Mouse (Mus musculus) heart, embryonic 11.5 days (tissue): ENCODE results near the gene Steap3. TPM values are rescaled to one million over a fixed set of nuclear protein-coding genes. Genes with fewer than 3 reads are reported as not detected.

Experiments
- ATAC-seq: fragments of 200-750 bp; cut with Nextera tagmentation; replicated peaks from 2 replicates; pipeline ENCODE4 v1.8.0; 2017; ENCODE audit warnings: moderate library complexity; ENCODE audit not compliant: insufficient number of reproducible peaks, low FRiP score, low TSS enrichment
- H3K27ac ChIP-seq: fragments of 300-500 bp; sonication (generic); 2 replicates; pipeline ENCODE4 v1.5.1; 2014; ENCODE audit warnings: mild to moderate bottlenecking, low read depth, low read length
- H3K27me3 ChIP-seq: fragments of 300-500 bp; sonication (generic); 2 replicates; pipeline ENCODE4 v1.6.1; 2014; ENCODE audit warnings: mild to moderate bottlenecking, low read length, mixed read lengths; ENCODE audit not compliant: control insufficient read depth, insufficient read depth
- H3K36me3 ChIP-seq: fragments of 300-500 bp; sonication (generic); 2 replicates; pipeline ENCODE4 v1.6.1; 2014; ENCODE audit warnings: mild to moderate bottlenecking, low read length, moderate library complexity, mixed read lengths; ENCODE audit not compliant: control insufficient read depth, insufficient read depth
- H3K4me1 ChIP-seq: fragments of 300-500 bp; sonication (generic); 2 replicates; pipeline ENCODE4 v1.6.1; 2014; ENCODE audit warnings: low read length; ENCODE audit not compliant: control insufficient read depth, insufficient read depth
- H3K4me2 ChIP-seq: fragments of 300-500 bp; sonication (generic); 2 replicates; pipeline ENCODE4 v1.6.1; 2014; ENCODE audit warnings: mild to moderate bottlenecking, moderate library complexity
- H3K4me3 ChIP-seq: fragments of 300-500 bp; sonication (generic); 2 replicates; pipeline ENCODE4 v1.5.1; 2014; ENCODE audit warnings: low read depth, low read length
- H3K9ac ChIP-seq: fragments of 300-500 bp; sonication (generic); 2 replicates; pipeline ENCODE4 v1.6.1; 2014; ENCODE audit warnings: mild to moderate bottlenecking, low read depth, low read length, moderate library complexity
- H3K9me3 ChIP-seq: fragments of 300-500 bp; sonication (generic); replicated peaks from 2 replicates; pipeline ENCODE4 v1.6.1; 2016; ENCODE audit warnings: low read length; ENCODE audit not compliant: control insufficient read depth
- WGBS: fragments of 180-500 bp; shearing (Covaris S2); extraction: QIAGEN DNeasy Blood & Tissue Kit; methylation state at CpG from one replicate; pipeline ENCODE4 v1.1.7; 2014; ENCODE audit not compliant: insufficient replicate concordance; 5-methylcytosine and 5-hydroxymethylcytosine counted together
- polyA plus RNA-seq: library from polyadenylated mRNA; unstranded; fragments of >200 nt; fragmentation: Nextera tagmentation; extraction: Ambion mirVana; gene quantifications from 2 replicates; pipeline ENCODE4 v1.2.1, GENCODE M21; 2014

Steap3 gene
- polyA plus RNA-seq, 1 experiment from 2014 or later: 18.6 TPM

DNA sequence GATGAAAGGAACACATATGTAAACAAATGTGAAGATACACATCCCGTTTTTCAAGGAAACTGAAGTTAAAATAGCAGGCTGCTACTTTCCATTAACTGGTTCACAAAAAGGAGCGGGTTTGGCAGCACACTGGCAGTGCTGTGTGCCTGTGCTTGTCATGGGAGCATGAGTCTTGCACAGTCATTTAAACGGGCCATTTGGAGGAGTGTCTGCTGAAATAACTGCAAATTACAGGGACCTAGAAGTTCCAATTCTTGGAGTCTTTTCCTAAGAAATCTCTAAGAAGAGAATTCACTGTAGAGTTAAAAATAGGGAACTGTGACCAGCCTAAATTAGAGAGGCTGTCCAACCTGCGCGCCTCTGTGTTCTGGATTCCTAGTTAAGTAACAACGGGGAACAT is 81.6 kb downstream of the Steap3 start:
- H3K27ac ChIP-seq: no peak overlapping the region
- no peak for ATAC-seq
- H3K9ac ChIP-seq: no peak overlapping the region
- H3K4me1 ChIP-seq: no peaks in the 10 kb centered on the region
- no peaks in the 10 kb centered on the region for H3K36me3 ChIP-seq
- no peaks in the 10 kb centered on the region; the same call in 1 of the 2 replicates for H3K9me3 ChIP-seq
- no peaks in the 10 kb centered on the region for H3K27me3 ChIP-seq
- no peak overlapping the region for H3K4me3 ChIP-seq
- WGBS: 77% methylated on average over 6 of the region's 6 CpGs
- H3K4me2 ChIP-seq: no peak overlapping the region

GRCm38 (mm10) chr1:120190300-120190699 is 82.2 kb downstream of the Steap3 start:
- no peak overlapping the region for H3K4me2 ChIP-seq
- H3K27ac ChIP-seq: no peak overlapping the region
- WGBS: 86% methylated on average over 2 of the region's 2 CpGs
- no peak overlapping the region for H3K9ac ChIP-seq
- H3K4me1 ChIP-seq: no peaks in the 10 kb centered on the region
- no peak for ATAC-seq
- H3K36me3 ChIP-seq: no peaks in the 10 kb centered on the region
- no peak overlapping the region for H3K4me3 ChIP-seq
- H3K9me3 ChIP-seq: no peaks in the 10 kb centered on the region; the same call in 1 of the 2 replicates
- no peaks in the 10 kb centered on the region for H3K27me3 ChIP-seq

GRCm38 (mm10) chr1:120189206-120189605 is 83.3 kb downstream of the Steap3 start:
- ATAC-seq: no peak
- no peaks in the 10 kb centered on the region for H3K36me3 ChIP-seq
- H3K4me2 ChIP-seq: no peak overlapping the region
- no peaks in the 10 kb centered on the region; the same call in 1 of the 2 replicates for H3K9me3 ChIP-seq
- no peak overlapping the region for H3K27ac ChIP-seq
- 90% methylated on average over 6 of the region's 6 CpGs for WGBS
- no peak overlapping the region for H3K9ac ChIP-seq
- H3K4me3 ChIP-seq: no peak overlapping the region
- no peaks in the 10 kb centered on the region for H3K4me1 ChIP-seq
- no peaks in the 10 kb centered on the region for H3K27me3 ChIP-seq

GRCm38 (mm10) chr1:120187059-120187458 is 85.4 kb downstream of the Steap3 start:
- no peaks in the 10 kb centered on the region for H3K36me3 ChIP-seq
- WGBS: 65% methylated on average over 7 of the region's 7 CpGs
- no peaks in the 10 kb centered on the region for H3K27me3 ChIP-seq
- H3K9ac ChIP-seq: no peak overlapping the region
- no peaks in the 10 kb centered on the region for H3K4me1 ChIP-seq
- no peak overlapping the region for H3K4me3 ChIP-seq
- H3K9me3 ChIP-seq: no peaks in the 10 kb centered on the region; the same call in 1 of the 2 replicates
- ATAC-seq: no peak
- no peak overlapping the region for H3K27ac ChIP-seq
- H3K4me2 ChIP-seq: no peak overlapping the region

DNA sequence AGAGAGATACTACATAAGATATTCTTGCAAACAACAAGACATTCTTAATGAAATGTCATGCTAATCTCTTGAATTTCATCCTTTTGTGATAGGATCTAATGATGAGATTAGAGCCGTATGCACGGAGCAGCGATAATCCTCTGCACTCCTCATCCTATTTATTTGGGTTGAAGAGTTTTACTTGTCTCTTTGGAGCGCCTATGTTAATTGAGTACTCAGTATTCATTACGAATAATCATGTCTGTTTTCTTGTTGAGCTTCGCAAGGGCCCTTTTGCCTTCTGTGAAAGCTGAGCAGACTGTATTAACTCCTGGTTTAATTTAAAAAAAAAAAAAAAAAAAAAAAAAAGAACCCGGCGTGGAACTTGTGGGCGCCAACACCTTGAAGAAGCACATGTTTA is 85.8 kb downstream of the Steap3 start:
- no peaks in the 10 kb centered on the region for H3K4me1 ChIP-seq

GRCm38 (mm10) chr1:120186204-120186603 is 86.3 kb downstream of the Steap3 start:
- no peak overlapping the region for H3K27ac ChIP-seq
- H3K36me3 ChIP-seq: no peaks in the 10 kb centered on the region
- no peak overlapping the region for H3K9ac ChIP-seq
- 39% methylated on average over 6 of the region's 6 CpGs for WGBS
- H3K27me3 ChIP-seq: no peaks in the 10 kb centered on the region
- no peaks in the 10 kb centered on the region; the same call in 1 of the 2 replicates for H3K9me3 ChIP-seq
- no peak for ATAC-seq
- H3K4me3 ChIP-seq: no peak overlapping the region
- H3K4me2 ChIP-seq: no peak overlapping the region
- H3K4me1 ChIP-seq: no peaks in the 10 kb centered on the region

More for the DNA sequence above, 85.8 kb downstream of the Steap3 start:
- Histone ChIP-seq H3K4me2 (no peak overlapping the region), H3K4me3 (no peak overlapping the region), H3K9me3 (no peaks in the 10 kb centered on the region; the same call in 1 of the 2 replicates), H3K27me3 (no peaks in the 10 kb centered on the region), H3K36me3 (no peaks in the 10 kb centered on the region), H3K9ac (no peak overlapping the region), H3K27ac (no peak overlapping the region)
- ATAC-seq: no peak
- 56% methylated on average over 9 of the region's 9 CpGs for WGBS

DNA sequence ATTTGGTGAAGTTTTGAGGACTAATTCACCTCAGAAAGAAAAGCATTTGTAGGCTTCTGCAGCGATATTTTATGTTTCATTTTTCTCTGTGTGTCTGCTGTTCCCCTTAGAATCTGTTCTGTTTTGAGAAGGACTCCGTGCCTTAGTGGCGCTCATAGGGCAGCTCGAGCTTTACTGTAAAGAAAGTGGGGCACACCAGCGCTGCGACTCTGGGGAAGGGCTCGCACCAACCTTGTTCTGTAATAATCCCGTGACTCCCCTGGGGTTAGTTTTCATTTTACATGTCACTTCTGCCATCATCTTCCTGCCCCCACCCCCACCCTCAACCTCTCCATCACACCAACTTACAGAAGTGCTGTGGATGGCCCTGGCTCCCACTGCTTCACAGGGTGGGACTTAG is 95.4 kb downstream of the Steap3 start:
- 84% methylated on average over 8 of the region's 8 CpGs for WGBS
- ATAC-seq: no peak
- H3K27ac ChIP-seq: no peak overlapping the region
- H3K9me3 ChIP-seq: no peaks in the 10 kb centered on the region
- no peaks in the 10 kb centered on the region for H3K36me3 ChIP-seq
- no peaks in the 10 kb centered on the region for H3K27me3 ChIP-seq
- peaks cover 11% of the 10 kb centered on the region for H3K4me1 ChIP-seq
- H3K4me2 ChIP-seq: no peak overlapping the region
- H3K4me3 ChIP-seq: no peak overlapping the region
- H3K9ac ChIP-seq: no peak overlapping the region

GRCm38 (mm10) chr1:120176313-120176712 is 96.2 kb downstream of the Steap3 start:
- Histone ChIP-seq H3K27ac (no peak overlapping the region), H3K9ac (no peak overlapping the region), H3K4me3 (no peak overlapping the region), H3K27me3 (no peaks in the 10 kb centered on the region), H3K4me1 (peaks cover 11% of the 10 kb centered on the region), H3K9me3 (no peaks in the 10 kb centered on the region), H3K4me2 (peak overlapping the region; percentile 52), H3K36me3 (no peaks in the 10 kb centered on the region)
- peak; percentile 70 for ATAC-seq
- 5% methylated on average over 14 of the region's 14 CpGs for WGBS

GRCm38 (mm10) chr1:120174991-120175390 is 97.5 kb downstream of the Steap3 start:
- Histone ChIP-seq H3K9ac (no peak overlapping the region), H3K27me3 (no peaks in the 10 kb centered on the region), H3K27ac (no peak overlapping the region), H3K4me3 (no peak overlapping the region), H3K36me3 (no peaks in the 10 kb centered on the region), H3K9me3 (no peaks in the 10 kb centered on the region), H3K4me2 (no peak overlapping the region), H3K4me1 (peaks cover 11% of the 10 kb centered on the region)
- no peak for ATAC-seq
- 78% methylated on average over 4 of the region's 4 CpGs for WGBS
